Mouse (Mus musculus) bone marrow, adult 2 months (tissue): ENCODE measurements around the gene Gm49342. TPM values are rescaled to one million over a fixed set of nuclear protein-coding genes. Genes with fewer than 3 reads are reported as not detected.
"Not testable (repeated sequence)": the region's sequence is repeated elsewhere in the genome, so short reads cannot be mapped to it uniquely, and the experiment has no call there.

Experiments
- H3K27ac ChIP-seq: fragments of 200-500 bp; 2 replicates; pipeline ENCODE4 v1.5.1; 2012; ENCODE audit warnings: low read depth, mild to moderate bottlenecking, control low read depth, inconsistent platforms, low read length; ENCODE audit not compliant: control insufficient read depth, poor library complexity, insufficient read depth
- H3K4me1 ChIP-seq: fragments of 200-500 bp; 2 replicates; pipeline ENCODE4 v1.6.1; 2011; ENCODE audit warnings: low read length; ENCODE audit not compliant: control insufficient read depth, insufficient read depth
- H3K4me3 ChIP-seq: fragments of 200-500 bp; replicated peaks from 2 replicates; pipeline ENCODE3; 2011; ENCODE audit warnings: mild to moderate bottlenecking, low read depth, low read length, control low read depth; ENCODE audit not compliant: control insufficient read depth
- CTCF ChIP-seq: fragments of 200-500 bp; IDR thresholded peaks from 2 replicates; pipeline ENCODE4 v1.5.1; 2011; ENCODE audit warnings: low read length, control low read depth; ENCODE audit not compliant: control insufficient read depth, insufficient read depth
- POLR2A ChIP-seq: fragments of 200-500 bp; IDR thresholded peaks from 2 replicates; pipeline ENCODE4 v1.6.1; 2011; ENCODE audit warnings: low read depth, mild to moderate bottlenecking, control low read depth, low read length, borderline replicate concordance; ENCODE audit not compliant: control insufficient read depth
- WGBS: fragments of 180-500 bp; shearing (Covaris S2); methylation state at CpG from one replicate; pipeline ENCODE4 v1.1.7; 2018; 5-methylcytosine and 5-hydroxymethylcytosine counted together
- polyA plus RNA-seq: library from polyadenylated mRNA; stranded (reverse); fragments of >200 nt; gene quantifications from 2 replicates; pipeline ENCODE4 v1.2.4, GENCODE M21; 2011; ENCODE audit warnings: low replicate concordance; ENCODE audit not compliant: missing spikeins, insufficient read depth, insufficient read length

Gm49342 gene
- polyA plus RNA-seq, 1 experiment, result not detected

DNA sequence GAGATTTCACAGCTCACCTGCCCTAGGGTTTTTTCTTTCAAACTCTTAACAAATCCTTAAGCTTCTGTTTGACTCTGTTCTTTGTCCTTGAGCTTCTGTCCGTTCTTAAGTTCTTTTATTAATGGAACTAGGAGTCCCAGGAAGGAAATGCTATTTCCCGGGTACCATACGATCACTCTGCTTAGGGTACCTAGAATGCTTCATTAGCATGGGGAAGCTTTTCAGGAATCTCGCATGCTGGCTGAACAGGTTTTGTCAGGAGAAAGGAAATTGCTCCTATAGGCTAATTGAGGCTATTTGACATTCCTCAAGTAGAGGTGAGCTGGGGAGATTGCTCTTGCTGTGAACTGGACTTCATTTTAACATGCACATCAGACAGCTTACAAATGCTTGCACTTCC lies 29.4 kb downstream of the Gm49342 start:
- TF ChIP-seq POLR2A (no peak), CTCF (no peak)
- 59% methylated on average over 4 of the region's 4 CpGs for WGBS
- Histone ChIP-seq H3K27ac (no peak overlapping the region), H3K4me3 (no peak overlapping the region), H3K4me1 (peaks cover 4% of the 10 kb centered on the region; the same call in 1 of the 2 replicates)

DNA sequence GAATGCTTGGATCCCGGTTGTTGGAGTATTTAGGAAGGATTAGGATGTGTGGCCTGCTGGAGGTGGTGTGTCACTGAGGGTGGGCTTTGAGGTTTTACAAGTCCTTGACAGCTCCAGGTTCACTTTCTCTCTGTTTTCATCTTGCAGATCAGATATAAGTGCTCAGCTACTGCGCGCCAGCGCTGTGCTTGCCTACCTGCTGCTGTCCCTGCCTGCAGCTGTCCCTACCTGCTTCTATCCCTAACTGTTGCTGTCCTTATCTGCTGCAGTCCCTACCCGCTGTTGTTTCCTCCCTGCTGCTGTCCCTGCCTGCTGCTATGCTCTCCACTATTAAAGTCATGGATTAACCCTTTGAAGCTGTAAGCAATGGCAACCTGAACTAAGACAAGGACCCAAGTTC lies 30.7 kb downstream of the Gm49342 start:
- H3K27ac ChIP-seq, result no peak overlapping the region
- no peak for TF ChIP-seq POLR2A
- TF ChIP-seq CTCF, result no peak

DNA sequence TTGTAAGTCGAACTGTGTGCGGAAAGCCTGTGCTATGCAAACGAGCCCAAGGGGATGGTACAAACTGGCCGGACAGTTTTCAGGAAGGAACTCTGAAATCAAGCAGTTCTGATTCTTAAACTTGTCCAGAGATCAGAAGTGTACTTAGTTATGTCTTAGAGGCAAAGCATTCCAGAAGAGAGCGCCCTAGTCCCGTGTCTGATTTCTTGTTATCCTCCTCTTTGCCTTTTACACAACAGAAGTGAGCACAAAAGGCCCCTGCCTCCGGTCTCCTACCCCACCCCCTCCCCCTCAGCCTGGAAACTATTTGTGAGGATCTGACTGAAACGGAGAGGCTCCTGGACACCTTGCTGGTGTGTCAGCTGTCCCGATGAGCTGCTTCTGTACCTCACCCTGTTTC lies 32.4 kb downstream of the Gm49342 start:
- H3K4me3 ChIP-seq, result no peak overlapping the region
- H3K4me1 ChIP-seq, result no peaks in the 10 kb centered on the region; the same call in 1 of the 2 replicates
- TF ChIP-seq CTCF (no peak), POLR2A (no peak)
- 22% methylated on average over 9 of the region's 9 CpGs for WGBS
- no peak overlapping the region for H3K27ac ChIP-seq

More for the DNA sequence above, 30.7 kb downstream of the Gm49342 start:
- Histone ChIP-seq H3K4me1 (peaks cover 4% of the 10 kb centered on the region; the same call in 1 of the 2 replicates), H3K4me3 (no peak overlapping the region)
- WGBS, result 72% methylated on average over 5 of the region's 5 CpGs

DNA sequence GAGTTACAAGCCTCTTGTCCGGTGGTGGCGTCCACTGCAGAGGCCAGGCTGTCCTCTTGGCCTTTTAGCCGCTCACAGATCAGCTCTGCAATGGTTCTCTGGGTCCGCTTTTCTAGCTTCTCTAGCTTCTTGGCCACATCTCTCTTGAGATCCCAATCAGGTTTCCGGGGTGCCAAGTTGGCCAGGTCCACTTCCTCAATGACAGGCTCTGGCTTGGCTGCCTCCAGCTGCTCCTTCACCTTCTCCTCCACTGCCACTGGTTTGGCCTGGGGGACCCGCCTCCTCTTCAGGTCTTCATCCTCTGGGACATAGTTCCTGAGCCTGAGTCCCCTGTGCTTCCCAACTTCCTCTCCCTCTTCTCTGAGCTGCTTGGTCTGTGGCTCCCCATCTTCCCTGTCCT lies 34.1 kb downstream of the Gm49342 start:
- not testable (repeated sequence) for H3K4me3 ChIP-seq
- WGBS, result 39% methylated on average over 6 of the region's 6 CpGs

DNA sequence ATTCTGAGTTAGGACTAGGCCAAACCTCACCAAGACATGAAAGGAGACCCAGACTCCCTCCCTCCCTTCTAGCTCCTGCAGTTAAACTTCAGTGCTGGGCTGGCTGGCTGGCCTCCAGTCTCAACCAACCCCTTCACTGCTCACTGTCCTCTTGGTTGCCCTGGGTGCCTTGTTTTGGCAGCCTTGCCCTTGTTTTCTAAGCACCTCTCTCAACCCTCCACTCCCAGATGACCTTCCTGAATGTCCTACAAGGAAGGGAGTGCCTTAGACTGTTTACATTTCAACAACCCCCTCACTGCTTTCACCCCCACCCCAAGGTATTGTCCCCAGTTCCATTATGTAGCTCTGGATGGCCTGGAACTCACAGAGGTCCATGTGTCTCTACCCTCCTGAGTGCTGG lies 35.3 kb downstream of the Gm49342 start:
- no peaks in the 10 kb centered on the region; the same call in 1 of the 2 replicates for H3K4me1 ChIP-seq
- no peak overlapping the region for H3K27ac ChIP-seq
- TF ChIP-seq CTCF (no peak), POLR2A (no peak)
- no peak overlapping the region for H3K4me3 ChIP-seq

More for the DNA sequence above, 34.1 kb downstream of the Gm49342 start:
- H3K27ac ChIP-seq, result peak overlapping the region; percentile 0; the same call in 1 of the 2 replicates
- H3K4me1 ChIP-seq, result not testable (repeated sequence)

DNA sequence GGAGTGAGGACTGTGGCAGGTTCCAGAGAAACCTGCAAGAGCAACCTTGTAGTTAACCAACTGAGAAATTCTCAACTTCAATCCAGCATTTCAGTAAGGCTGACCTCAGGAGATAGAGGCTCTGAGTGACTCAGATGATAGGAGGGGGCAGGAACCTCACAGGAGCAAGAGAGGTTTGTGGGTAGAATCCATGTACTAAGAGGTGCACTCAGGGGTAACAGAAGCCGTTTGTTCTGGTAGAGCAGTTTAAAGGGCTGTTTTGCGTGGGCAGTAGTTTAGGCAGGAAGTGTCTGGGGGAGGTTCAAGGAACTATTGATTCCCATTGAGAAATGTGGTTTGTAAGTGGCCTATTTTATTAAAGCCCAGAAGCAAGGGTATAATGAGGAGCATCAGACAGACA lies 36.9 kb downstream of the Gm49342 start:
- Histone ChIP-seq H3K27ac (no peak overlapping the region; the same call in 1 of the 2 replicates), H3K4me3 (no peak overlapping the region), H3K4me1 (no peaks in the 10 kb centered on the region; the same call in 1 of the 2 replicates)
- TF ChIP-seq CTCF, result no peak
- TF ChIP-seq POLR2A, result no peak
- WGBS, result 1% methylated on average over 2 of the region's 2 CpGs

DNA sequence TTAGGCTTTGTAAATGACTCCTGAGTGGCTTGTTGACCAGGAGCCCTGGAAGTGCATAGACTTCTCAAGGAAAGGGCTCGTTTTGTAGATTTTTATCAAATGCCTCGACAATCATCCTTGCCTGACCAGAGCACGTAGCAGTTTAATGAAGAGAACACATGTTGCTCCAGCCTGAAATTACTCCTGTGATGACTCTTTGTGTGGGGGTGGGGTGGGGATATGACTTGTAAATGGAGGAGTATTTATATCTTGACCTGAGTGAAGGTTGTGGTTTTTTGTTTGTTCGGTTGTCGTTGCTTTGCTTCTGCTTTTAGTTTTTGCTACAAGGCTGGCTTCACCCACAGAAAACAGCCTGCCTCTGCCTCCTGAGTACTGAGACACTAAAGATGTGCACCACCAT lies 37.5 kb downstream of the Gm49342 start:
- H3K27ac ChIP-seq, result no peak overlapping the region
- TF ChIP-seq CTCF, result no peak
- no peak for TF ChIP-seq POLR2A
- H3K4me1 ChIP-seq, result no peaks in the 10 kb centered on the region
- H3K4me3 ChIP-seq, result no peak overlapping the region
- WGBS, result 18% methylated on average over 5 of the region's 5 CpGs

DNA sequence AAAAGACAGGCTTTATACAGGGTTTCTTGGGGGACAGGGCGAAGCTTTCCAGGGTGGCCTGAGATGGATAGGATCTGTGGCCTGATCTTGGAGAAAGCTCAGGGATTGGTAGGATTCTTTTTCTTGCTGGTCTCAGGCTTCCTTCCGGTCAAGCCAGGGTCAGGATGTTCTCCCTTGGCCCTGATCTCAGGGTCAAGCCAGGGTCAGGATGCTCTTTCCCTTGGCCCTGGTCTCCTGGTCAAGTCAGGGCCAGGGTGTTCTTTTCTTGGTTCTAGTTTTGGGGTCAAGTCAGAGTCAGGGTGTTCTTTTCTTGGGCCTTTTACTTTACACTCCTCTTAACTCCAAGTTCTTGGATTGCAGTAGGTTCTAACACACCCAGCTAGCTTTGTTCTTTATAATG lies 43.4 kb downstream of the Gm49342 start:
- TF ChIP-seq POLR2A, result no peak
- no peak for TF ChIP-seq CTCF
- 90% methylated on average over 2 of the region's 2 CpGs for WGBS
- H3K4me1 ChIP-seq, result no peaks in the 10 kb centered on the region
- no peak overlapping the region for H3K4me3 ChIP-seq
- no peak overlapping the region for H3K27ac ChIP-seq

DNA sequence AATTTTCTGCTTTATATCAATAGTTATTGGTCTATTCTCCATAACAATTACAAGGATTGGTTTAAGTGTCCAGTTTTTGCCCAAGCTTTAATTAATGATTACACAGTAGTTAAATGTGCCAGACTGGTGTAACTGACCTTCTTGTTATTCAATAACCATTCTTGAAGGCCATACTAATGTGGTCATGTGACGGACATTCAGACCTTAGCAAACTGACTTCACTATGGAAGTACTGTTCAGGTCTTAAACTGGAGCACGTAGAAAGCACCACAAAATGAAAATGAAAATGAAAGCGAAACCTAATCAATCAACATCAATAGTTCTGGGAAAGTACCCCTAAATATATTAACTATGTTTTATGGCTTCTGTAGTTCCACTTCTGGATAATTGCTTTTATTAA lies 46.7 kb downstream of the Gm49342 start:
- H3K27ac ChIP-seq, result no peak overlapping the region
- 56% methylated on average over 3 of the region's 3 CpGs for WGBS

More for the DNA sequence above, 46.7 kb downstream of the Gm49342 start:
- no peak for TF ChIP-seq CTCF
- TF ChIP-seq POLR2A, result no peak
- H3K4me3 ChIP-seq, result no peak overlapping the region
- no peaks in the 10 kb centered on the region for H3K4me1 ChIP-seq
